Mouse (Mus musculus): ENCODE results near the gene Rab12. TPM values are rescaled to one million over a fixed set of nuclear protein-coding genes. Genes with fewer than 3 reads are reported as not detected.

The Rab12 gene
- polyA plus RNA-seq, 1 experiment, result 53.0 TPM

DNA sequence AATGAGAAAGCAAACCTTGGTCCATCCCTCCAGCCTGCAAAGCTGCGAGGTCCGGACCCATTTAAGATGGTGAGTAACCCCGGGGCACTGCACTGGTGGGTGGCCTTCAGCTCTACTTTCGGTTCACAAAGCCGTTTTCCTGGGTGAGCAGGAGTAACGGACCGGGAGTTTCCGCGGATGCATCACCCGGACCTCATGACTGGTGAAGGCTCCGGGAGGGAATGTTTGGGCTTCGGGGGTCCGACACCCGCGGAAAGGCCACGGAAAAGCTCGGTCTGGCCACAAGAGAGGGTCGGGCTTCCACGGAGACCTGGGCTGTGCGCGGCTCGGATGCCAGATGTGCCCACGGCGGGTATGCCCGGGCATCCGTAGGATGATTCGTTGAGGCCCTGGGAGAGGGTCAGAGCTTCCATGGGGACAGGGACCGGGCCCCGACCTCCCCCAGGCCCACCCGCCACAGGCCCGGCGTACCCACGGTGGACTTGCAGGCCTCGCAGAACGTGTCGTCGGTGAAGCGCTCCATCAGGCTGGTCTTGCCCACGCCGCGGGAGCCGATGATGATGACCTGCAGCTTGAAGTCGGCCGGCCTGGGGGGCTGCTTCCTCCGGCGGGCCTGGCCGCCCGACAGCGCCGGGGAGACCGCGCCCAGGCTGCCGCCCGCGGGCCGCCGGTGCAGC lies 514 bp downstream of the Rab12 start:
- TF ChIP-seq POLR2A (IDR thresholded peaks at IDR 0.05; ENCODE audit: borderline replicate concordance, extremely low read depth, low read depth, low read length) (no peak), CTCF (IDR thresholded peaks at IDR 0.05; ENCODE audit: insufficient read depth, low read length) (no peak)
- WGBS, result under 1% methylated on average over 57 of the region's 57 CpGs
- Histone ChIP-seq H3K4me3 (replicated peaks; ENCODE audit: extremely low read depth, low read depth, low read length) (peak overlapping the region; percentile 92), H3K4me1 (ENCODE audit: control insufficient read depth, insufficient read depth, low read length) (peaks cover 12% of the 10 kb centered on the region)
- peak; percentile 42 for DNase-seq

GRCm38 (mm10) chr17:66516953-66517352 lies 2.6 kb downstream of the Rab12 start:
- no peak overlapping the region for H3K4me3 ChIP-seq (replicated peaks; ENCODE audit: extremely low read depth, low read depth, low read length)
- peak; percentile 36 for DNase-seq
- TF ChIP-seq CTCF (IDR thresholded peaks at IDR 0.05; ENCODE audit: insufficient read depth, low read length) (no peak), POLR2A (IDR thresholded peaks at IDR 0.05; ENCODE audit: borderline replicate concordance, extremely low read depth, low read depth, low read length) (no peak)
- WGBS, result 69% methylated on average over 4 of the region's 4 CpGs
- peaks cover 8% of the 10 kb centered on the region for H3K4me1 ChIP-seq (ENCODE audit: control insufficient read depth, insufficient read depth, low read length)

- TF ChIP-seq POLR2A (IDR thresholded peaks at IDR 0.05; ENCODE audit: borderline replicate concordance, extremely low read depth, low read depth, low read length) (no peak), CTCF (IDR thresholded peaks at IDR 0.05; ENCODE audit: insufficient read depth, low read length) (no peak)
- Histone ChIP-seq H3K4me1 (ENCODE audit: control insufficient read depth, insufficient read depth, low read length) (peaks cover 28% of the 10 kb centered on the region), H3K4me3 (replicated peaks; ENCODE audit: extremely low read depth, low read depth, low read length) (no peak overlapping the region)
- no peak for DNase-seq
- 83% methylated on average over 10 of the region's 10 CpGs for WGBS
These were observed 5.1 kb downstream of the Rab12 start for GRCm38 (mm10) chr17:66514288-66514995.

- H3K4me3 ChIP-seq (replicated peaks; ENCODE audit: extremely low read depth, low read depth, low read length), result no peak overlapping the region
- WGBS, result 51% methylated on average over 15 of the region's 15 CpGs
- no peak for TF ChIP-seq POLR2A (IDR thresholded peaks at IDR 0.05; ENCODE audit: borderline replicate concordance, extremely low read depth, low read depth, low read length)
- TF ChIP-seq CTCF (IDR thresholded peaks at IDR 0.05; ENCODE audit: insufficient read depth, low read length), result no peak
- H3K4me1 ChIP-seq (ENCODE audit: control insufficient read depth, insufficient read depth, low read length), result peaks cover 25% of the 10 kb centered on the region
- DNase-seq, result no peak
These were observed 7.2 kb downstream of the Rab12 start for GRCm38 (mm10) chr17:66512202-66512956.

- Histone ChIP-seq H3K4me3 (replicated peaks; ENCODE audit: extremely low read depth, low read depth, low read length) (no peak overlapping the region), H3K4me1 (ENCODE audit: control insufficient read depth, insufficient read depth, low read length) (peaks cover 20% of the 10 kb centered on the region)
- peak; percentile 42 for DNase-seq
- no peak for TF ChIP-seq CTCF (IDR thresholded peaks at IDR 0.05; ENCODE audit: insufficient read depth, low read length)
- TF ChIP-seq POLR2A (IDR thresholded peaks at IDR 0.05; ENCODE audit: borderline replicate concordance, extremely low read depth, low read depth, low read length), result no peak
- WGBS, result 11% methylated on average over 10 of the region's 10 CpGs
These were observed 9.3 kb downstream of the Rab12 start for GRCm38 (mm10) chr17:66510221-66510683.

- Histone ChIP-seq H3K4me1 (ENCODE audit: control insufficient read depth, insufficient read depth, low read length) (peaks cover 22% of the 10 kb centered on the region), H3K4me3 (replicated peaks; ENCODE audit: extremely low read depth, low read depth, low read length) (no peak overlapping the region)
- DNase-seq, result no peak
- no peak for TF ChIP-seq POLR2A (IDR thresholded peaks at IDR 0.05; ENCODE audit: borderline replicate concordance, extremely low read depth, low read depth, low read length)
- TF ChIP-seq CTCF (IDR thresholded peaks at IDR 0.05; ENCODE audit: insufficient read depth, low read length), result no peak
- WGBS, result 72% methylated on average over 9 of the region's 9 CpGs
These were observed 12.2 kb downstream of the Rab12 start for GRCm38 (mm10) chr17:66507049-66507954.

DNA sequence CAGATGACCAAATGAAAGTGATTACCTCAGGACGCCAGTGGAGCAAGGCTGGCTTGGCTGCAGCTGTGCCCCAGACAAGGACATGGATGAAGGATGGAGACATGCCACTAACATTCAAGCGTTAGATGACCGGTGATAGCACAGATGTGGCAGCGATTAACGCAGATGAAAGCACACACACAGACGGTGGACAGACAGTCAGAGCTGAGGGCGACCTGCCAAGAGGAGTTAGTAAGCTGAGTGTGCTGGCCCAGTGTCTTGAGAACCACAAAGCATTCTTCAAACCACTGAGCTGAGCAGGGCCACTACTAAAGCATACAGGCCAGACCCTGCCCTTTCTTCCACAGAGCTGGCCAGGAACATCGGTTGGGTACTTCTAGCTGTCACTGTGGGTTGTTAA lies 14.6 kb downstream of the Rab12 start:
- WGBS, result 69% methylated on average over 8 of the region's 8 CpGs
- no peak for TF ChIP-seq CTCF (IDR thresholded peaks at IDR 0.05; ENCODE audit: insufficient read depth, low read length)
- TF ChIP-seq POLR2A (IDR thresholded peaks at IDR 0.05; ENCODE audit: borderline replicate concordance, extremely low read depth, low read depth, low read length), result no peak
- peaks cover 7% of the 10 kb centered on the region for H3K4me1 ChIP-seq (ENCODE audit: control insufficient read depth, insufficient read depth, low read length)
- no peak for DNase-seq
- H3K4me3 ChIP-seq (replicated peaks; ENCODE audit: extremely low read depth, low read depth, low read length), result no peak overlapping the region

- no peak for DNase-seq
- Histone ChIP-seq H3K4me1 (ENCODE audit: control insufficient read depth, insufficient read depth, low read length) (peaks cover 3% of the 10 kb centered on the region; the same call in 1 of the 2 replicates), H3K4me3 (replicated peaks; ENCODE audit: extremely low read depth, low read depth, low read length) (no peak overlapping the region)
- 87% methylated on average over 2 of the region's 2 CpGs for WGBS
- TF ChIP-seq POLR2A (IDR thresholded peaks at IDR 0.05; ENCODE audit: borderline replicate concordance, extremely low read depth, low read depth, low read length) (no peak), CTCF (IDR thresholded peaks at IDR 0.05; ENCODE audit: insufficient read depth, low read length) (no peak)
These were observed 15.3 kb downstream of the Rab12 start for GRCm38 (mm10) chr17:66504248-66504647.

Measured in lung, adult 2 months (tissue).